8 mouse cellular contexts compared by ENCODE assay signal in the genomic region with DNA sequence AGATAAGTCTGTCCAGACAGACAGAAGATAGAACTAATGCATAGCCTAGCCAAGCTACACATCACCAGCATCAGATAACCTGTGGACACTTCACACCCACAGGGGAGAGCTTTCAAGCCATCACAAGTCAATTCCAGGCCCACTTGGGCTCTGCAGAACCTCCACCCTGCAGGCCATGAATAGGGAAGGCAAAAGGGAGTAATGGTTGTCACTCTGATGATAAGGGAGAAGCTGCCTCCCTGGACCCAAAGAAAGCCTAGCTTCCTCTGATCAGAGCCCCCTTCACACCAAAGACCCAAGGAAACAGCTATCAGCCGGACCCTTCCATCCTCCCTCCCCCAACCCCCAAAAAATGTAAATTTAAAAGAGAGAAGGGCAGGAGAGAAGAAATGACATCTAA. TPM values are rescaled to one million over a fixed set of nuclear protein-coding genes. Genes with fewer than 3 reads are reported as not detected.
DNase-seq lines count a peak whose midpoint lies in the region; ATAC-seq and TF ChIP-seq lines count a peak whose summit lies in the region.

No protein-coding gene starts in this region.

- no peak for DNase-seq in heart, adult 8-10 months (ENCODE audit: low spot score)
- DNase-seq in forebrain, embryonic 14.5 days (ENCODE audit: low spot score), result no peak
- no peak for DNase-seq in liver, embryonic 14.5 days (ENCODE audit: low read depth in 3 of 3, low spot score in 3 of 3)
- DNase-seq in urinary bladder, postnatal 14 days (ENCODE audit: low spot score), result no peak
- DNase-seq in gastrocnemius, postnatal 4 days (ENCODE audit: low spot score in 2 of 2), result no peak

- H3K9me3 ChIP-seq in heart, embryonic 12.5 days (replicated peaks), result no peaks in the 10 kb centered on the region
- H3K9me3 ChIP-seq in E14TG2a.4 (ENCODE audit: low read length), result no peaks in the 10 kb centered on the region
- H3K9me3 ChIP-seq in forebrain, embryonic 14.5 days (replicated peaks; ENCODE audit: control insufficient read depth, low read length), result no peaks in the 10 kb centered on the region
- no peaks in the 10 kb centered on the region for H3K9me3 ChIP-seq in liver, embryonic 14.5 days (ENCODE audit: control insufficient read depth, low read length)

- H3K36me3 ChIP-seq in heart, embryonic 12.5 days, result no peaks in the 10 kb centered on the region
- H3K36me3 ChIP-seq in E14TG2a.4 (ENCODE audit: insufficient read depth, low read length), result no peaks in the 10 kb centered on the region
- H3K36me3 ChIP-seq in forebrain, embryonic 14.5 days (ENCODE audit: control insufficient read depth, insufficient read depth, low read length), result no peaks in the 10 kb centered on the region
- H3K36me3 ChIP-seq in liver, embryonic 14.5 days (replicated peaks; ENCODE audit: control insufficient read depth, insufficient read depth, low read depth), result no peaks in the 10 kb centered on the region

- no peak overlapping the region for H3K27ac ChIP-seq in heart, embryonic 12.5 days (ENCODE audit: poor library complexity, severe bottlenecking)
- H3K27ac ChIP-seq in forebrain, embryonic 14.5 days (ENCODE audit: low read depth, low read length), result no peak overlapping the region
- H3K27ac ChIP-seq in liver, embryonic 14.5 days, result no peak overlapping the region

- peak overlapping the region; percentile 79 for H3K4me2 ChIP-seq in heart, embryonic 12.5 days
- H3K4me2 ChIP-seq in forebrain, embryonic 14.5 days (ENCODE audit: low read length), result peak overlapping the region; percentile 66
- H3K4me2 ChIP-seq in liver, embryonic 14.5 days (ENCODE audit: low read depth), result peak overlapping the region; percentile 89

- no peak for ATAC-seq in heart, embryonic 12.5 days (ENCODE audit: insufficient number of reproducible peaks, low FRiP score)
- ATAC-seq in forebrain, embryonic 14.5 days, result no peak
- ATAC-seq in liver, embryonic 14.5 days (ENCODE audit: insufficient read depth), result no peak
- ATAC-seq in monocyte, adult 5-6 weeks (replicated peaks; ENCODE audit: insufficient number of reproducible peaks, low FRiP score, low TSS enrichment, poor library complexity, severe bottlenecking), result no peak

- H3K27me3 ChIP-seq in heart, embryonic 12.5 days (replicated peaks), result no peaks in the 10 kb centered on the region
- H3K27me3 ChIP-seq in E14TG2a.4 (ENCODE audit: insufficient read depth, low read length), result no peaks in the 10 kb centered on the region
- no peaks in the 10 kb centered on the region for H3K27me3 ChIP-seq in forebrain, embryonic 14.5 days (replicated peaks; ENCODE audit: control insufficient read depth, insufficient read depth, low read length)
- no peaks in the 10 kb centered on the region for H3K27me3 ChIP-seq in liver, embryonic 14.5 days (ENCODE audit: control insufficient read depth, insufficient read depth, low read length)

- 10% methylated on average over 1 of the region's 1 CpGs for WGBS in heart, embryonic 12.5 days
- 14% methylated on average over 1 of the region's 1 CpGs for WGBS in forebrain, embryonic 14.5 days
- WGBS in liver, embryonic 14.5 days (ENCODE audit: insufficient replicate concordance), result 4% methylated on average over 1 of the region's 1 CpGs

- TF ChIP-seq CTCF in E14TG2a.4 (conservative IDR thresholded peaks at IDR 0.05; ENCODE audit: low read length), result no peak
- TF ChIP-seq CTCF in liver, embryonic 14.5 days (IDR thresholded peaks at IDR 0.05; ENCODE audit: low read depth), result no peak

- no peak overlapping the region; the same call in 1 of the 2 replicates for H3K9ac ChIP-seq in heart, embryonic 12.5 days
- peak overlapping the region; percentile 93; the same call in 1 of the 2 replicates for H3K9ac ChIP-seq in forebrain, embryonic 14.5 days (ENCODE audit: low read length)
- H3K9ac ChIP-seq in liver, embryonic 14.5 days (replicated peaks), result peak overlapping the region; percentile 89

- H3K4me1 ChIP-seq in heart, embryonic 12.5 days (replicated peaks), result peaks cover 10% of the 10 kb centered on the region
- H3K4me1 ChIP-seq in E14TG2a.4 (replicated peaks; ENCODE audit: low read depth, low read length), result peaks cover 12% of the 10 kb centered on the region
- peaks cover 9% of the 10 kb centered on the region; the same call in 1 of the 2 replicates for H3K4me1 ChIP-seq in forebrain, embryonic 14.5 days (ENCODE audit: control insufficient read depth, insufficient read depth, low read length)
- peaks cover 6 to 12% of the 10 kb centered on the region in 2 experiments for H3K4me1 ChIP-seq in liver, embryonic 14.5 days (replicated peaks; ENCODE audit: control insufficient read depth in 2 of 2, insufficient read depth in 2 of 2, low read length in 1 of 2)

- TF ChIP-seq EP300 in liver, embryonic 14.5 days (IDR thresholded peaks at IDR 0.05; ENCODE audit: low read depth), result no peak

- H3K4me3 ChIP-seq in heart, embryonic 12.5 days, result peak overlapping the region; percentile 86
- H3K4me3 ChIP-seq in E14TG2a.4 (replicated peaks; ENCODE audit: low read length), result peak overlapping the region; percentile 99
- H3K4me3 ChIP-seq in forebrain, embryonic 14.5 days (ENCODE audit: low read depth, low read length), result peak overlapping the region; percentile 89
- peak overlapping the region; percentile 71 to 86 for H3K4me3 ChIP-seq in liver, embryonic 14.5 days (ENCODE audit: insufficient read depth in 1 of 2, low read depth in 2 of 2, low read length in 2 of 2)

RNA-seq across cellular contexts. Expression of gene Ralgapa2, which starts 1.4 kb away (rescaled TPM):
- polyA plus RNA-seq in heart, embryonic 12.5 days (2016; fragmentation: Nextera tagmentation; extraction: Ambion mirVana), result 11.3 and 13.2 TPM in 2 replicates
- 10 to 100 TPM; 38.6 to 45.9 (median 41.2) TPM for total RNA-seq in heart, adult 8-10 months (2022)
- polyA plus RNA-seq in forebrain, embryonic 14.5 days (2014; fragmentation: Nextera tagmentation; extraction: Ambion mirVana), result 6.3 and 11.4 TPM in 2 replicates
- polyA plus RNA-seq in liver, embryonic 14.5 days (2012; rRNA removed), result 1.8 and 2.1 TPM in 2 replicates
- polyA plus RNA-seq in liver, embryonic 14.5 days (2014; fragmentation: Nextera tagmentation; extraction: Ambion mirVana), result 3.2 and 3.6 TPM in 2 replicates
- 1 to 10 TPM; 7.0 to 8.2 TPM for total RNA-seq in gastrocnemius, postnatal 4 days (2021)
- 13.2 to 48.9 TPM (median 23.6 TPM) in 3 replicates for total RNA-seq in monocyte, adult 5-6 weeks (2017)
